Mouse (Mus musculus) MEL (cell line): ENCODE data around the gene Gm49711. TPM values are rescaled to one million over a fixed set of nuclear protein-coding genes. Genes with fewer than 3 reads are reported as not detected.

Source experiments
- DNase-seq: peaks from one replicate; pipeline ENCODE4 v3.0.0; 2011; ENCODE audit warnings: low read depth, low spot score
- H3K27ac ChIP-seq: 2 replicates; pipeline ENCODE4 v1.5.1; 2012; ENCODE audit warnings: low read depth, mild to moderate bottlenecking, control low read depth, low read length, moderate library complexity; ENCODE audit not compliant: control insufficient read depth
- H3K27me3 ChIP-seq, 2 experiments: fragments of 150-350 bp in 1 of 2; sonication (generic) in 1 of 2; 2 replicates each; pipeline ENCODE4 v1.6.1; 2012; ENCODE audit warnings: low read length in 2 of 2, mild to moderate bottlenecking in 2 of 2, improper control_type of control experiment in 1 of 2, moderate library complexity in 1 of 2; ENCODE audit not compliant: insufficient read depth in 2 of 2, control insufficient read depth in 1 of 2
- H3K36me3 ChIP-seq, 2 experiments: 2 replicates each; pipeline ENCODE4 v1.6.1; 2012 to 2014; ENCODE audit warnings: low read length in 2 of 2, improper control_type of control experiment in 1 of 2, inconsistent platforms in 1 of 2, mild to moderate bottlenecking in 1 of 2; ENCODE audit not compliant: insufficient read depth in 2 of 2, control insufficient read depth in 1 of 2
- H3K4me1 ChIP-seq, 2 experiments: fragments of 150-350 bp in 1 of 2; sonication (generic) in 1 of 2; 2 replicates each; pipeline ENCODE4 v1.6.1; 2012; ENCODE audit warnings: low read length in 2 of 2, improper control_type of control experiment in 1 of 2, mild to moderate bottlenecking in 1 of 2; ENCODE audit not compliant: insufficient read depth in 2 of 2, control insufficient read depth in 1 of 2
- H3K4me3 ChIP-seq, 2 experiments: fragments of 150-350 bp in 1 of 2; sonication (generic) in 1 of 2; 2 replicates each; pipeline ENCODE4 v1.5.1; 2012; ENCODE audit warnings: low read depth in 2 of 2, low read length in 2 of 2, mild to moderate bottlenecking in 2 of 2, moderate library complexity in 2 of 2, control low read depth in 1 of 2, improper control_type of control experiment in 1 of 2; ENCODE audit not compliant: control insufficient read depth in 1 of 2, insufficient read depth in 1 of 2
- H3K79me2 ChIP-seq: 2 replicates; pipeline ENCODE4 v1.6.1; 2012; ENCODE audit warnings: mild to moderate bottlenecking, low read length, moderate library complexity; ENCODE audit not compliant: control insufficient read depth, poor library complexity, insufficient read depth
- H3K9ac ChIP-seq: 2 replicates; pipeline ENCODE4 v1.6.1; 2012; ENCODE audit warnings: low read depth, mild to moderate bottlenecking, control low read depth, low read length, moderate library complexity; ENCODE audit not compliant: control insufficient read depth, poor library complexity, severe bottlenecking
- H3K9me3 ChIP-seq: fragments of 150-350 bp; sonication (generic); replicated peaks from 2 replicates; pipeline ENCODE4 v1.6.1; 2012; ENCODE audit warnings: mild to moderate bottlenecking, low read length, improper control_type of control experiment, moderate library complexity; ENCODE audit not compliant: insufficient read depth
- BHLHE40 ChIP-seq: IDR thresholded peaks from 2 replicates; pipeline ENCODE4 v1.6.1; 2012; ENCODE audit warnings: low read depth, mild to moderate bottlenecking, inconsistent platforms, low read length, improper control_type of control experiment, borderline replicate concordance
- E2F4 ChIP-seq: IDR thresholded peaks from 2 replicates; pipeline ENCODE4 v1.6.1; 2011; ENCODE audit warnings: low read depth, low read length, improper control_type of control experiment, borderline replicate concordance
- ELF1 ChIP-seq: IDR thresholded peaks from 2 replicates; pipeline ENCODE4 v1.6.1; 2014; ENCODE audit warnings: low read depth, mild to moderate bottlenecking, inconsistent platforms, low read length, improper control_type of control experiment, moderate library complexity
- EP300 ChIP-seq, 2 experiments: IDR thresholded peaks; 2 replicates each; pipeline ENCODE4 v1.6.1; 2011; ENCODE audit warnings: improper control_type of control experiment in 2 of 2, low read length in 2 of 2, low read depth in 1 of 2, mild to moderate bottlenecking in 1 of 2
- GABPA ChIP-seq: IDR thresholded peaks from 2 replicates; pipeline ENCODE4 v1.6.1; 2012; ENCODE audit warnings: low read depth, mild to moderate bottlenecking, inconsistent platforms, low read length, improper control_type of control experiment, moderate library complexity
- GATA1 ChIP-seq: IDR thresholded peaks from 2 replicates; pipeline ENCODE4 v1.6.1; 2011; ENCODE audit warnings: low read depth, low read length, improper control_type of control experiment
- HCFC1 ChIP-seq: IDR thresholded peaks from 2 replicates; pipeline ENCODE4 v1.6.1; 2012; ENCODE audit warnings: low read depth, mild to moderate bottlenecking, inconsistent platforms, low read length, improper control_type of control experiment, moderate library complexity
- JUND ChIP-seq: IDR thresholded peaks from 2 replicates; pipeline ENCODE4 v1.6.1; 2011; ENCODE audit warnings: low read depth, mild to moderate bottlenecking, improper control_type of control experiment, low read length
- MXI1 ChIP-seq: IDR thresholded peaks from 2 replicates; pipeline ENCODE4 v1.6.1; 2011; ENCODE audit warnings: mild to moderate bottlenecking, low read depth, low read length, improper control_type of control experiment
- NRF1 ChIP-seq: IDR thresholded peaks from 2 replicates; pipeline ENCODE4 v1.6.1; 2014; ENCODE audit warnings: low read depth, mild to moderate bottlenecking, inconsistent platforms, low read length, improper control_type of control experiment, moderate library complexity; ENCODE audit not compliant: poor library complexity, insufficient read depth, severe bottlenecking
- POLR2A ChIP-seq, 2 experiments: IDR thresholded peaks; 2 replicates each; pipeline ENCODE4 v1.6.1; 2011 to 2012; ENCODE audit warnings: low read length in 2 of 2, mild to moderate bottlenecking in 2 of 2, control low read depth in 1 of 2, improper control_type of control experiment in 1 of 2, low read depth in 1 of 2, moderate library complexity in 1 of 2; ENCODE audit not compliant: control insufficient read depth in 1 of 2, insufficient read depth in 1 of 2, poor library complexity in 1 of 2
- POLR2AphosphoS2 ChIP-seq: IDR thresholded peaks from 2 replicates; pipeline ENCODE4 v1.6.1; 2011; ENCODE audit warnings: low read length, improper control_type of control experiment
- POLR2AphosphoS5 ChIP-seq: IDR thresholded peaks from 2 replicates; pipeline ENCODE4 v1.6.1; 2012; ENCODE audit warnings: low read depth, borderline replicate concordance, mild to moderate bottlenecking, inconsistent platforms, low read length, moderate library complexity, mixed read lengths
- SMC3 ChIP-seq: IDR thresholded peaks from 2 replicates; pipeline ENCODE4 v1.6.1; 2011; ENCODE audit warnings: low read depth, low read length, improper control_type of control experiment
- TBP ChIP-seq: IDR thresholded peaks from 2 replicates; pipeline ENCODE4 v1.8.0; 2011; ENCODE audit warnings: low read depth, low read length, improper control_type of control experiment
- TCF12 ChIP-seq: IDR thresholded peaks from 2 replicates; pipeline ENCODE4 v1.6.1; 2014; ENCODE audit warnings: low read depth, mild to moderate bottlenecking, inconsistent platforms, low read length, improper control_type of control experiment, moderate library complexity
- USF1 ChIP-seq: IDR thresholded peaks from 2 replicates; pipeline ENCODE4 v1.6.1; 2014; ENCODE audit warnings: low read depth, mild to moderate bottlenecking, inconsistent platforms, low read length, improper control_type of control experiment, moderate library complexity
- ZC3H11A ChIP-seq: IDR thresholded peaks from 2 replicates; pipeline ENCODE4 v1.6.1; 2012; ENCODE audit warnings: low read depth, mild to moderate bottlenecking, inconsistent platforms, low read length, improper control_type of control experiment
- ZNF384 ChIP-seq: IDR thresholded peaks from 2 replicates; pipeline ENCODE4 v1.6.1; 2012; ENCODE audit warnings: low read depth, mild to moderate bottlenecking, inconsistent platforms, low read length, improper control_type of control experiment
- polyA plus RNA-seq, 2 experiments: library from polyadenylated mRNA; stranded (reverse) in 1 of 2; unstranded in 1 of 2; fragments of >175 nt in 1 of 2; fragments of >200 nt in 1 of 2; gene quantifications; 2 replicates each; pipeline versions ENCODE4 v1.2.1 to v1.2.4; 2012; ENCODE audit warnings: low replicate concordance in 2 of 2, low read depth in 1 of 2; ENCODE audit not compliant: insufficient read length in 2 of 2, insufficient read depth in 1 of 2, missing spikeins in 1 of 2
- total RNA-seq: library from RNA; depleted of rRNA; stranded (reverse); fragments of 300-350 nt; gene quantifications from 2 replicates; pipeline ENCODE4 v1.2.3, GENCODE M21; 2012

Gene Gm49711
- total and polyA plus RNA-seq, 3 experiments: not detected

DNA sequence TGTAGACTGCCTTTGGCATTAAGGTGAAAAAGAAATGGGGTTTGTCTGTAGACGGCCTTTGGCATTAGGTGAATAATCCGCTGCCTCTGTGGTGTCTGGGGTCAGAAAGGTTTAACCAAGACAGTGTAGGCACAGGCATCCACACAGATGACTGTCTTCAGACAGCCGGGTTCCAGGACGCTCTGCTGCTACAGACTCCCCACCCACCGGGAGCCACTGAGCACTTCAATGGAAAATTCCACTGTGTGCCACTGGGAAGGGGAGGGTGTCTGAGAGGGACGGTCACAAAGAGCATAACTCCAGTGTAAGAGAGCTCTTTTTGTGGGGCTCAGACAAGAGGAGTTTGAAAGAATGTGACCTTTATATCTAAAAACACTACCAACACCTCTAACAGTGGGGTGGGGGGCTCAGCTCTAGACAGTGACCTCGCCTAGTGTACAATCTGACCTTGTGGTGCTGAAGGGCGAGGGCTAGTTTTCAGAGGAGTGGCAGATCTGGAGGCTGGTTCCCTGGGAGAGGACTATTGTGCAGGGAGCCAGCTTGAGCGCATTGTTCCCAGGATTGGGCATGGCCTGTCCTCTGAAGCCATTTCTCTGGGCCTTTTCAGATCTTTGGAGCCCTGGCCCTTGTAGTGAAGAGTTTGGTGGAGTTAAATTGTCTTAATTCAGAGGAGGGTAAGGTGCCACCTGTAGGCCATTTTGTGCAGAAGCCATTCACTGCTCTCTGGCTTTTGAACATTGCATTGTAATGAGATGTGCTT is 45.6 kb downstream of the Gm49711 start:
- Histone ChIP-seq H3K36me3 (peaks cover 0 to 1% of the 10 kb centered on the region in 2 experiments; a peak in 2 of 4 replicates), H3K9ac (no peak overlapping the region), H3K4me3 (no peak overlapping the region), H3K9me3 (no peaks in the 10 kb centered on the region), H3K27me3 (no peaks in the 10 kb centered on the region), H3K4me1 (no peaks in the 10 kb centered on the region), H3K79me2 (no peaks in the 10 kb centered on the region), H3K27ac (no peak overlapping the region)
- TF ChIP-seq SMC3 (no peak), TCF12 (no peak), ZC3H11A (no peak), JUND (no peak), E2F4 (no peak), POLR2AphosphoS5 (no peak)
- DNase-seq: no peak

DNA sequence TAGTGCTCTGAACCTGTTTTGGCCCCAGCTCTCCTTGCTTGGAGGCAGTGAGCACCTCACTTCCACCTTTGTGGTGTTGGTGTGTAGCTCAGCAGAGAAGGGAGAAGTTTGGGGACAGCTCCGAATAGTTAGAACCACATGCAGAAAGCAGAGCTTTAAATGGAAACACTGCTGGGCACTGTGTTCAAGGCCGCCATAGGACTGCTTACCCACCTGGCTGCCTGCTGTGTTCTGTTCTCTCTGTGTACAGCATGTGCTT is 46.1 kb downstream of the Gm49711 start:
- H3K4me1 ChIP-seq: no peaks in the 10 kb centered on the region
- H3K4me3 ChIP-seq: no peak overlapping the region
- peaks cover 0 to 1% of the 10 kb centered on the region in 2 experiments; a peak in 2 of 4 replicates for H3K36me3 ChIP-seq
- H3K79me2 ChIP-seq: no peaks in the 10 kb centered on the region
- H3K9me3 ChIP-seq: no peaks in the 10 kb centered on the region
- no peak for DNase-seq
- H3K27me3 ChIP-seq: no peaks in the 10 kb centered on the region
- H3K9ac ChIP-seq: no peak overlapping the region
- TF ChIP-seq EP300 (IDR thresholded peaks at IDR 0.05; ENCODE audit: low read depth in 1 of 2, low read length in 2 of 2) (no peak), ELF1 (no peak), POLR2AphosphoS5 (no peak), HCFC1 (no peak), BHLHE40 (no peak), GABPA (no peak), TBP (no peak), MXI1 (no peak), USF1 (no peak), TCF12 (no peak), POLR2AphosphoS2 (no peak), ZNF384 (no peak), GATA1 (no peak), JUND (no peak), NRF1 (no peak), POLR2A (IDR thresholded peaks at IDR 0.05; ENCODE audit: control insufficient read depth in 1 of 2, insufficient read depth in 1 of 2, low read depth in 1 of 2, low read length in 2 of 2, poor library complexity in 1 of 2) (no peak)
- no peak overlapping the region for H3K27ac ChIP-seq
